Mouse (Mus musculus) forebrain, embryonic 14.5 days (tissue): ENCODE measurements around the gene Asb6. TPM values are rescaled to one million over a fixed set of nuclear protein-coding genes. Genes with fewer than 3 reads are reported as not detected.

Experiments used
- ATAC-seq: fragments of 200-750 bp; cut with Nextera tagmentation; 2 replicates; pipeline ENCODE4 v1.8.0; 2017; ENCODE audit warnings: mild to moderate bottlenecking, moderate library complexity
- DNase-seq: peaks from one replicate; pipeline ENCODE4 v3.0.0-alpha.2; 2015; ENCODE audit warnings: low spot score
- H3K27ac ChIP-seq: fragments of 300-500 bp; sonication (generic); 2 replicates; pipeline ENCODE4 v1.5.1; 2014; ENCODE audit warnings: low read depth, mild to moderate bottlenecking, control low read depth, low read length, moderate library complexity
- H3K27me3 ChIP-seq: fragments of 300-500 bp; sonication (generic); replicated peaks from 2 replicates; pipeline ENCODE4 v1.6.1; 2014; ENCODE audit warnings: low read length, control low read depth, mixed read lengths; ENCODE audit not compliant: control insufficient read depth, insufficient read depth
- H3K36me3 ChIP-seq: fragments of 300-500 bp; sonication (generic); 2 replicates; pipeline ENCODE4 v1.6.1; 2014; ENCODE audit warnings: low read length, control low read depth; ENCODE audit not compliant: control insufficient read depth, insufficient read depth
- H3K4me1 ChIP-seq: fragments of 300-500 bp; sonication (generic); 2 replicates; pipeline ENCODE4 v1.6.1; 2014; ENCODE audit warnings: antibody characterized with exemption, low read length, control low read depth; ENCODE audit not compliant: control insufficient read depth, insufficient read depth
- H3K4me2 ChIP-seq: fragments of 300-500 bp; sonication (generic); 2 replicates; pipeline ENCODE4 v1.6.1; 2014; ENCODE audit warnings: mild to moderate bottlenecking, control low read depth, low read length
- H3K4me3 ChIP-seq: fragments of 300-500 bp; sonication (generic); 2 replicates; pipeline ENCODE4 v1.5.1; 2014; ENCODE audit warnings: low read depth, low read length, control low read depth
- H3K9ac ChIP-seq: fragments of 300-500 bp; sonication (generic); 2 replicates; pipeline ENCODE4 v1.6.1; 2014; ENCODE audit warnings: mild to moderate bottlenecking, low read length, control low read depth, moderate library complexity
- H3K9me3 ChIP-seq: fragments of 300-500 bp; sonication (generic); replicated peaks from 2 replicates; pipeline ENCODE4 v1.6.1; 2016; ENCODE audit warnings: low read length, control low read depth, mixed read lengths; ENCODE audit not compliant: control insufficient read depth
- WGBS: fragments of 180-500 bp; shearing (Covaris S2); extraction: QIAGEN DNeasy Blood & Tissue Kit; methylation state at CpG from one replicate; pipeline ENCODE4 v1.1.7; 2014; 5-methylcytosine and 5-hydroxymethylcytosine counted together
- polyA plus RNA-seq: library from polyadenylated mRNA; unstranded; fragments of >200 nt; fragmentation: Nextera tagmentation; extraction: Ambion mirVana; gene quantifications from 2 replicates; pipeline ENCODE4 v1.2.1, GENCODE M21; 2014

Asb6 gene
- polyA plus RNA-seq, 1 experiment from 2014 or later, result 35.9 TPM

DNA sequence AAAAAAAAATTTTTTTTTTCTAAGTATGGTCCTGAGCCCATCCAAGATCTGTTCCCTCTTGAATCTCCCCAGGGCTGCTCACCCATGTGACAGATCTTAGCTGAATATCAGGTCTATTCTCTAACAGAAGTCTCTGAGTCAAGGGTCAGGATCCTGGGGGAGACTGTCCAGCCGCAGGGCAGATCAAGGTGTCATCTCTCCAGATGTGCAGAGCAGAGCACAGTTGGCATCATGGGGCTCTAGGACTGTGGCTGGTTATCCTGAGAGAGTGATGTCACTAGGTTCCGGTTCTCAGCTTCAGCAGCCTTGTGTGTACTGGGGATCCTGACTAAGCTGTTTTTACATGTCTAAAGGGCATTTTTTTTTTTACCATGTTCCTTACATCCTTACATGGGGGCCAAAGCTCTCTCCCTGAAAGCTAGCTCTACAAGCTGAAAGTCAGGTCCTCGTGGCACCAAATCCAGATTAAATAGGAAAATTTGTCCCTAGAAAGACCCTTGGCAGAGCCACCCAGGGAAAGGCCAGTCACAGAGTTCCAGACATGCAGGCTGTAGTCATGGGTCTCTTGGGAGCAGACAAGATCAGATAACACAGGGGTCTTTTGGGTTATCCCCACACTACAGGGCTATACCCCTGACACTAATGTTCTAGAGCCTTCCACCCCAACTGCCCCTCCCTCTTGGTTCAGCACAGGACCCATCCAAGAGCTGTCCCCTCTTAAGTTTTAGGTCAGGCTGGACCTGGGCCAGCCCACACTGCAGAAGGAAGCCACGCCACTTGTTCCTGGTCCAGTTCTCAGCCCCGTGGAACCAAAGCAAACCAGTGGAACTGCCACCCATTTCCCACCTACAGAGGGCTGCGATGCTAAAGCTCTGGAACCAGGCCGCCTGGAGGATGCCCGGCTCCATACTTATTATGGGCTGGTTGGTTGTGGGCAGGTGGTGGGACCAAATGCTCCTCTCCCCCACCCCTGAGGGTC lies 47.5 kb downstream of the Asb6 start:
- peaks cover 16% of the 10 kb centered on the region for H3K4me1 ChIP-seq
- ATAC-seq, result peak; percentile 8; the same call in 1 of the 2 replicates
- 79% methylated on average over 8 of the region's 8 CpGs for WGBS

DNA sequence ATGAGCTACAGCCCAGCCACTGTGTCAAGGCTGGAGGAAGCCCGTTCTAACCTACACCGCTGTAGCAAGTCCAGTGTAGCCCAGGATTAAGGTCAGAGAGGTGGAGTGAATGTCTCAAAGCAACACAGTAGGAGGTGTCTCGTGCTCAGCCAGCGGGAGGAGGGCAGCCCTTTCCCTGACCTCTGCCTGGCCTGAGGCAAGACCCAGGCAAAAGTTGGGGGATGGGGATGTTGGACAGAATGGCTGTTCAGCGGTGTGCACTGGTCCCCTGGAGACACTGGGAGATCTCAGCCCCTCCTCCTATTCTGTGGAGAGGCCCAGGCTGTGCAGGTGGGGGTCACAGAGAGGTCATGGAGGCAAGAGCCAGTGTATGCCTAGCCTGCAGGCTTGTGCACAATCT lies 50.9 kb downstream of the Asb6 start:
- H3K36me3 ChIP-seq, result no peaks in the 10 kb centered on the region
- no peak overlapping the region for H3K27ac ChIP-seq
- no peak overlapping the region for H3K9ac ChIP-seq
- ATAC-seq, result no peak
- H3K4me3 ChIP-seq, result no peak overlapping the region
- H3K4me1 ChIP-seq, result peaks cover 9% of the 10 kb centered on the region
- no peaks in the 10 kb centered on the region for H3K9me3 ChIP-seq
- no peak overlapping the region for H3K4me2 ChIP-seq
- no peaks in the 10 kb centered on the region for H3K27me3 ChIP-seq
- no peak for DNase-seq
- WGBS, result 7% methylated on average over 5 of the region's 5 CpGs

More for the DNA sequence above, 47.5 kb downstream of the Asb6 start:
- Histone ChIP-seq H3K36me3 (no peaks in the 10 kb centered on the region), H3K4me3 (no peak overlapping the region), H3K27me3 (no peaks in the 10 kb centered on the region), H3K4me2 (peak overlapping the region; percentile 46), H3K27ac (peak overlapping the region; percentile 39; the same call in 1 of the 2 replicates), H3K9ac (peak overlapping the region; percentile 61), H3K9me3 (no peaks in the 10 kb centered on the region)
- no peak for DNase-seq

DNA sequence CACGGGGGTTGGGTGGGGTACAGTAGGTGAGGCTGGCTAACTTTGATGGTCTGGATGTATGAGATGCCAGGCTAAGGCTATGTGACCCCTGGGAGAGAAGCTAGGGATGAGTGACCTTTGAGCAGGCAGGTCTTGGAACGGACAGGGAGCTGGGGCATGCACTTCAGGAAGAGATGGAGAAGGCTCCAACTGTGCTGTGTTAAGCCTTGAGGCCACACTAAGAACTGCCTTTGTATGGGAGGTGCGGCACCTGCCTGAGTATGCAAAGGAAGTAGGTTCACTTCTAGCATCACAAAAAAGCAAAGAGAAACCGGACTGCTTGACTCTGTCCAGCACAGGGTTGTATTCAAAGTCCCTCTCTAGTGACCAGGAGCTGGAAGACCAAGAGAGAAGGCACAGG lies 51.9 kb downstream of the Asb6 start:
- WGBS, result 57% methylated on average over 4 of the region's 4 CpGs
- Histone ChIP-seq H3K27ac (no peak overlapping the region), H3K4me1 (peaks cover 3% of the 10 kb centered on the region; the same call in 1 of the 2 replicates), H3K36me3 (no peaks in the 10 kb centered on the region), H3K27me3 (no peaks in the 10 kb centered on the region), H3K4me3 (no peak overlapping the region), H3K9ac (no peak overlapping the region), H3K9me3 (no peaks in the 10 kb centered on the region), H3K4me2 (no peak overlapping the region)
- DNase-seq (no peak), ATAC-seq (no peak)

DNA sequence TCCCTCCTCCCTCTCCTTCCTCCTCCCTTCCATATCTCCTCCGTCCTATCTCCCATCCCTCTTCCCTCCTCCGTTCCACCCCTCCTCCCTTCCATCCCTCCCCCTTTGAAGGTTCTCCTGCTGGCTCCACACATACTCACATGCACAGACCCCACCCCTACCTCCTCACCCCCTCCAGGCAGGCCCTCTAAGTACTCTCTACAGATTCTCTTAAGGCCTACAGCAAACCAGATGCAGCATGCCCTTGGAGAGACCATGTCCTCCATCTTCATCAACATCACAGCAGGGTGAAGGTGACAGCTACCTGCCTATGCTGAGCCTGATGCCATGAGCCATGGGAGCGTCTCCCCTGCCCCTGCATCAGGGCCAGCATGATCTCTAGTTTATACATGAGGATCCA lies 52.9 kb downstream of the Asb6 start:
- WGBS, result 87% methylated on average over 3 of the region's 3 CpGs
- Histone ChIP-seq H3K27ac (no peak overlapping the region), H3K9ac (no peak overlapping the region), H3K9me3 (no peaks in the 10 kb centered on the region), H3K4me3 (no peak overlapping the region), H3K27me3 (no peaks in the 10 kb centered on the region), H3K4me1 (peaks cover 5% of the 10 kb centered on the region; the same call in 1 of the 2 replicates), H3K4me2 (no peak overlapping the region), H3K36me3 (no peaks in the 10 kb centered on the region)
- ATAC-seq (no peak), DNase-seq (no peak)

DNA sequence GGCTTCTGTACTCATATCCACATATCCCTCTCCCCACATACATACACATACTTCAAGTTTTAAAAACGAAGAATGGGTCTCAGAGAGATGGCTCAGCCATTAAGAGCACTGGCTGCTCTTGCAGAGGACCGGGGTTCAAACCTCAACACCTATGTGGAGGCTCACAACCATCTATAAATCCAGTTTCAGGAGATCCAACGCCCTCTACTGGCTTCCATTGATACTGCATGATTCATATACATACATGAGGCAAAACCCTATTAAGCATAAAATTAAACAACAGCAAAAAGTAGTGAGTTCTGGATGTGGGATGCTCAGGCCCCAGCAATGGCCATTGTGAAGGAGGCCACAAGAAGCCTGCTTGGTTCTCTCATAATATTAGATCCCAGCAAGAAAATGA lies 54.2 kb downstream of the Asb6 start:
- ATAC-seq (no peak), DNase-seq (no peak)
- whole genome bisulfite sequencing, result 61% methylated on average over 3 of the region's 3 CpGs
- no peak overlapping the region for H3K4me3 ChIP-seq
- H3K9ac ChIP-seq, result no peak overlapping the region
- H3K4me1 ChIP-seq, result peaks cover 15% of the 10 kb centered on the region
- no peaks in the 10 kb centered on the region for H3K36me3 ChIP-seq
- no peak overlapping the region for H3K27ac ChIP-seq
- no peaks in the 10 kb centered on the region for H3K27me3 ChIP-seq
- no peaks in the 10 kb centered on the region for H3K9me3 ChIP-seq
- H3K4me2 ChIP-seq, result no peak overlapping the region

DNA sequence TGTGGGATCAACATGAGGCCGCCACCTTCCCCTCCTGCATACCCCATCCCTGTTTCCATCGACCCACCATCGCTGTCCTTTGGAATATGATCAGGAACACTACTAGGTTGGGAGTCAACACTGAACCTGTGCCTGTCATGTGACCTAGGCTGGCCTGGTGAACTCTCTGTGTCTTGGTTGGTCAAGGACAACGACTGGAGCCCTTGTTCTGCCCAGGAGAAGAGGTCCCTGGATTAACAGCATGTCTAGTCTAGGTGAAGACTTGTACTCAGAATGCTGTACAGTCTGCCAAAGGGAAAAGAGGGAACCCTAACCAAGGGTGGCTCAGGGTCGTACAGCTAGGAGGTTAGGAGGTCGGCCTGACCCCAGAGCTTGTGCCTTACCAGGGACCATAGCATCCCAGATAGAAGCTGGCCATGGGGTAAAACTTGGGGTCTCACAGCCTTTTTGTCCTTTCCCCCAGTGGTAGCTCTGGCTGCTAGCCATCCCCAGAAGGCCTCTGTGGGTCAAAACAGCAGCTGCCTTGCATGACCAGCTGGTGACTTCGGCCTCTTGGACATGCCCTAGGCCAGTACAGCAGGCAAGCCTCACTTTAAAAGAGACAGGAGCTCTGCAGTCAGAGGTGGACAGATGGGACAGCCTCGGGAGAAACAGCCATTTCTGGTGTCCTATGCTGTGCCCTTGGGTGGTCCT lies 56.7 kb downstream of the Asb6 start:
- Histone ChIP-seq H3K27ac (peak overlapping the region; percentile 23; the same call in 1 of the 2 replicates), H3K4me1 (peaks cover 15% of the 10 kb centered on the region), H3K9ac (no peak overlapping the region), H3K9me3 (no peaks in the 10 kb centered on the region), H3K4me3 (no peak overlapping the region), H3K4me2 (no peak overlapping the region), H3K27me3 (no peaks in the 10 kb centered on the region), H3K36me3 (no peaks in the 10 kb centered on the region)
- ATAC-seq (no peak), DNase-seq (no peak)
- 82% methylated on average over 8 of the region's 8 CpGs for WGBS

Other genes with a start within 250 kb of the Asb6 start
- 0.64 and 1.2 TPM in 2 replicates for gene Cstad, start 235.3 kb downstream of the Asb6 start, polyA plus RNA-seq
- gene 1700001O22Rik, start 26.7 kb downstream of the Asb6 start, polyA plus RNA-seq, result 2.4 and 2.7 TPM in 2 replicates
- gene Ntmt1, start 22.5 kb downstream of the Asb6 start, polyA plus RNA-seq, result 128 and 139 TPM in 2 replicates
- 2.9 and 3.0 TPM in 2 replicates for gene Prrx2, start 4.6 kb upstream of the Asb6 start, polyA plus RNA-seq
- gene Ptges, start 99.5 kb upstream of the Asb6 start, polyA plus RNA-seq, result 2.6 and 3.3 TPM in 2 replicates
- 24.9 and 25.2 TPM in 2 replicates for gene Tor1b, start 122.6 kb upstream of the Asb6 start, polyA plus RNA-seq
- 91.6 and 95.4 TPM in 2 replicates for gene Tor1a, start 137.6 kb upstream of the Asb6 start, polyA plus RNA-seq
- gene BC005624, start 151.9 kb upstream of the Asb6 start, polyA plus RNA-seq, result 60.1 and 67.6 TPM in 2 replicates
- gene Usp20, start 151.9 kb upstream of the Asb6 start, polyA plus RNA-seq, result 18.7 and 27.1 TPM in 2 replicates